Mouse (Mus musculus): ENCODE data around the gene Wipf2.
"Not testable (repeated sequence)": the region's sequence is repeated elsewhere in the genome, so short reads cannot be mapped to it uniquely, and the experiment has no call there.

The Wipf2 gene

DNA sequence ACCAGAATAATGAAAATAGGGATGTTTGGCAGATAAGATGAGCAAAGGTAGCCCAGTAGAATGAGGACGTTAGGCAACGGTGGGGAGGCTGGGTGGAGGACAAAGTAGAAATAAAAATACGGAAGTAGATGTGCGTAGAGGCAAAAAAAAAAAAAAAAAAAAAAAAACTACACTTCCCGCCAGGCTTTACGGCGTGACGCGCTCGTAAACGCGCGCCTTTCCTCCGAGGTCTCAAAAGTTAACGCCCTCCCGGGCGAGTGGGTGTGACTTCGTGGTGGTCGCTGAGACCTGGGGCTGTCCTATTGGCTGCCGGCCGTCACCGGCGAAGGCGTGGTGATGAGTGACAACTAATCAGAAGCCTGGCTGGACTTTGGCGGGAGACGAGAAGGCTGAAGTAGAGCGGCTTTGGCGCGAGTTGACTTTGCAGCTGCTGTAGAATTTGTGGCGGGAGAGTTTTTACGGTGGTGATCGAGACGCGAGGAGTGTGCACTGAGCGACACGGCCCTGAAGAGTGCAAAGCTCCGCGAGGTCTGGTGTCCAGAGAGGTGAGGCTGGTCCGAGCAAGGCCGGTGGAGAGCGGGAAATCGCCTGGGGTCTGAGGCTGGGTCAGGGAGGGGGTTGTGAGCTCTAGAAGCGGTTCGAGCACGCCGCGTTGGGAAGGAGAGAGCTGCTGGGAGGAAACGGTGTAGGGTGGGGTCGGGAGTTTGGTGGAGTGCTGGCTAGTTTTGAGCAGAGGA is 44.2 kb downstream of the Wipf2 start, which contains the start of gene Cdc6:
Gene Cdc6, plus strand, starts transcription at position 365 of the 737 bp plus-strand sequence.
- in situ Hi-C loops (cut with MboI, MseI), result no loop called here

GRCm38 (mm10) chr11:98909654-98910053 is 46.2 kb downstream of the Wipf2 start:
- in situ Hi-C loops (cut with MboI, MseI), result no loop called here

DNA sequence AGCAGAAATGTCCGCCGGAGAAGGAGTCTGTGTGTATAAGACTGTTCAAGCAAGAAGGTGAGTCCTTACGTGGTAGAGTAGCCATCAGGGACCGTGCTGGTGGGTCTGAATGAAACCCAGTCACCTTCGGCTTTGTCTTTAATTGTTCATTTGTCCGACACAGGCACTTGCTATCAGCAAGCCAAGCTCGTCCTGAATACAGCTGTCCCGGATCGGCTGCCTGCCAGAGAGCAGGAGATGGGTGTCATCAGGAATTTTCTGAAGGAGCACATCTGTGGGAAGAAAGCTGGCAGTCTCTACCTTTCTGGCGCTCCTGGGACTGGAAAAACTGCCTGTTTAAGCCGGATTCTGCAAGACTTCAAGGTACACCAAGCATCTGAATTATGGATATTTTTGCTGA is 47.0 kb downstream of the Wipf2 start:
- in situ Hi-C loops (cut with MboI, MseI), result no loop called here

DNA sequence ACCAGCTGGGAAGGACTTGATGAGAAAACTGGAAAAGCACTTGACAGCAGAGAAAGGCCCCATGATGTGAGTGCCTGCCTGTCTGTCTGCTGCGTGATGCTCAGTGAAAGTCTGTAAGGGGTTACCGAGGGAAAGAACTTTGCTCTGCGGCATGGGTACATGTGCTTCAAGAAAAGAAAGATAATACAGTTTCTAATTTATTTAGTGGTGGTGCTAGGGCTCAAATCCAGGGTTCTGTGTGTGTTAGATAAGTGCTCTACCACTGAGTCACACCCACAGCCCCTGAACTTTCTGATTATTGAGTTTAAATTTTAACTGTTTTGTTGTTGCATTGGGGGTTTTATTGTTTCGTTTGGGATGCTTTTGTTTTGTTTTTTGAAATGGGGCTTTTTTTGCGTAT is 48.1 kb downstream of the Wipf2 start:
- in situ Hi-C loops (cut with MboI, MseI), result no loop called here

DNA sequence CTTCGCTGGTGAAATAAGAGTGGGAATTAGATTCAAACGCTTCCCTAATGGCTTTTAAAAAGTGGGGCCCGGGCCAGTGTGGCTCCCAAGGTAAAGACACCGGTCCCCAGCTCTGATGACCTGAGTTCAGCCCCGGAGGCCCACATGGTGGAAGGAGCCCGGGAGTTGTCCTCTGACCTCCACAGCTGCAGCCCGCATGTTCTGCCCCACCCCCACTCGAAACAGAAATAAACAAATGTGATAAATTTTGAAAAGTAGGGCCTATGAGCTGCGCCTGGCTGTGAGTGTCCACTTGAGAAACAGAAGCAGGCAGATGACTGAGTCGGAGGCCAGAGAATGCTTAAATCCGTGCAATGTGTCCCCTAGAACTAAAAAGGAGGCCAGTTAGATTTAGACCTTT is 50.8 kb downstream of the Wipf2 start:
- in situ Hi-C loops (cut with MboI, MseI), result no loop called here

- in situ Hi-C loops (cut with MboI, MseI), result not testable (repeated sequence)
Observed at GRCm38 (mm10) chr11:98916376-98916775, 52.9 kb downstream of the Wipf2 start.

DNA sequence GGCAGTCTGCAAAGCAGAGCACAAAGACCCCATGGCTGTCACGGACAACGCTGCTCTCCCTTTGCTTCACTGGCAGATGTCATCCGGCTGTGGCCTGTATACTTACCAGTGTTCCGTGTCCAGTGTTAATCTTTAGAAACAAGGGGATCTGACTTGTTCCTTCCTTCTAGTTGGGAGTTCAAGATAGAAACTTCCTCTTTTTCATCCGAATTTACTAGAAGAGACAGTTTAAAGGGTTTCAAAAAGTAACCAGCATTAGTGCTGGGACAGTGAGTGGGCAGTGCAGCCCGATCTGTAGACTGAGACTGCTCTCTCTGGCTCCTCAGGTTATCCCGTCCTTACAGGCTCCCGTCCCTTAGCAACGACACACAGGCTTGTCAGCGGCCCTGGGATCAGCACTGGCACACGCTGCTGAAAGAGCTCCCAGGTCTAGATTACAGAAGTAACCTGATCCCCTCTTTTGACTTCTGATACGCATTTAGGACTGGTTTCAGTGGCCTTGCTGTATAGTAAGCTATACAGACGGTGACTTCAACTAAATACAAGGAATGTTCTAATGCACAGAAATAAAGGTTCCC is 54.1 kb downstream of the Wipf2 start:
- in situ Hi-C loops (cut with MboI, MseI), result no loop called here

DNA sequence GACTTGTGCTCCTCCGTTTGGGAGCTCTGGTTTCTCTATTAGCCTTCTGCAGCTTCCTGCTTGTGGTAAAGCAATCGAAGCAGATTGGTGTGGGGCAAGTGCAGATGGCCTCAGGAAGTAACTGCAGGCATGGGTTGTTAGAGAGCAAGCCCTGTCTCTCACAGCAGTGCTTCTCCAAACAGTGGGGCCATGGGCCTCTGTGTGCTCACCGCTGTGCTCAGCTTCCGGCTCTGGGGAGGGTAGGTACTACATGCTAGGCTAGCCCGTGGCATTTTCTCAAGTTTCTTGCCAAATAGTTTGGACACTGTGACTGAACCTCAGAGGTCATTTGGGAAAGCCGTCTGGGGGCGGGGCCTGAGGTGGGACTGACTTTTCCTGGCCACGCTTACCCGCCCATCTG is 54.8 kb downstream of the Wipf2 start:
- in situ Hi-C loops (cut with MboI, MseI), result no loop called here

- in situ Hi-C loops (cut with MboI, MseI), result no loop called here
Observed at GRCm38 (mm10) chr11:98919009-98919408, 55.6 kb downstream of the Wipf2 start.

GRCm38 (mm10) chr11:98921813-98922212 is 58.4 kb downstream of the Wipf2 start:
- in situ Hi-C loops (cut with MboI, MseI), result not testable (repeated sequence)

DNA sequence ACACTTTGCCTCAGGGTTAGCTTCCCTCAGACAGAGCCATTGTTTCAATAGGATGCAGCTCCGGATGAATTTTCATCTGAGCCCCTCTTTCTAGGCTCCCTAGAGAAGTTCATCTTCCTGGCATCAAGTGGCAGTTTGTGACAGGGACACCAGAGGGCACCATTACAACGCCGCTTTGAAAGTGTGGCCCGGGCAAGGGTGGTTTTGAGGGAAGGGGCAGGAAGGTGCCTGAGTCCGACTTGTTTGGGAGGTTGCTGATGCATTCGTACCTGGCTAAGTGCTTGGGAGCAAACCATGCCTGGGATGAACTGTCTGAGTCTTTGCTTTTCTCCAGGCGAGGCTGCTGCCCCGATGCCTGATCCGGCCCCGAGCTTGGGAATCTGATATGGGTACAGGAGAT is 58.9 kb downstream of the Wipf2 start:
- in situ Hi-C loops (cut with MboI, MseI), result not testable (repeated sequence)

DNA sequence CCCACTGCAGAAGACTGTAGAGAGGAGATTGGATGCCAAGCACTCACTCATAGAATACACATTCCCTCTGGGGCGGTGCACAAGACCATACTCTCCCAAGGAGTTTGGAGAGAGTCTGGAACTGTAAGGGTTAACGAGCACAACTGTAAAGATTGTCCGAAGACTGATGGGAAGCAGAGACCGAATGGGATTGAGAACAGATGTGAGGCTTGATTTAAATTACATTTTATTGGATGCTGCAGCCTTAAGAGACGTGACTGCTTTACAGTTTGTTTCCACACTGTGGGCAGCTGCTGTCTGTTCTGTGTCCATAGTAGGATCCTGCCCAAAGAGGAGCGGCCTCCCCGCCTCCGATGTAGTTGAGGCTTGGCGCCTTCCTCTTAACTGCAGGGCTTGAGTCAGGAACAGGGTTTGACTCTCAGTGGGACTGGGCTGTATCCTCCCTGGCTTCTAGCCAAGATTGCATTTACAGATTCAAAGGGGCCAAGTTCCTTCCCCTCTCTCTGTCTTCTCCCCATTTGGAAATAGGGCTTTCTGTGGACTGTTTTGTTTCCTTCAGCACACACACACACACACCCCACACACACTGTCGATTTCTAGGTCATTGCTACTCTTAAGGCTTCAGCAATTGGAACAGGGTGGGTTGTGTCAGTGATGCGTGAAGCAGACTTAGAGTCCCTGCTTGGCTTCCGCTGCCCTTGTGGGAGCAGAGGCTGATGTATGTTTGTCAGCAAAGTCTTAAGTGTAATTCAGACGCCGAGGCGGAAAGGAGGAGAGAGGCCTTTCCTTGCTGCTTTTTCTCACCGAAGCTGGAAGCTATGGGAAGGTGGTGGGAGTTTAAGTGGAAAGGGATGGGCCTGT is 59.6 kb downstream of the Wipf2 start:
- in situ Hi-C loops (cut with MboI, MseI), result not testable (repeated sequence)

DNA sequence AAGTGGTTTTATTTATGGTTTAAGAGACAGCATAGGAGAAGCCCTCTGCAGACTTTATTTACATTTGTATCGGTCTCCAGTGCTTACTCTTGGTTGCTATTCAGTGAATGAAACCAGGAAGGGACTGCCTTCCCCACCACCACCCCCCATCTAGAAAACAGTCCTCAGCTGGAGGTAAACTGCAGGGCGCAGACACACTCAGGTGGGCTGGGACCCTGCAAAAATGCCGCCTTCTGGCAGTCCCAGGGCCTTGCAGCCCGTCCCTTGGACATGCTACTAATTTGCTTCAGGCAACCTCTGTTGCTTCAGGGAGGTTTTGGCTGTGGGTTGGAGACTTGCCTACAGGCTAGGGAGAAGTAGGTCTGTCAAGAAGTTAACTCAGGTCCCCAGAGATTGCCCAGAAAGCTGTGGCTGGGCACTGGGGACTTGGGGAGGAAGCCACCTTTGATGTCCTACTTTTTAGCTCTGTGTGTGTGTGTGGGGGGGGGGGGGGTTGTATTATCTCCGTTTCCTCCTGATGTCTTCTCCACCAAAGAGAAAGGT is 61.3 kb downstream of the Wipf2 start:
- in situ Hi-C loops (cut with MboI, MseI), result loop anchor here in 1 of 2 experiments (5.0 kb wide), 1 partner anchor 48 kb away; no protein-coding TSS in a partner anchor

DNA sequence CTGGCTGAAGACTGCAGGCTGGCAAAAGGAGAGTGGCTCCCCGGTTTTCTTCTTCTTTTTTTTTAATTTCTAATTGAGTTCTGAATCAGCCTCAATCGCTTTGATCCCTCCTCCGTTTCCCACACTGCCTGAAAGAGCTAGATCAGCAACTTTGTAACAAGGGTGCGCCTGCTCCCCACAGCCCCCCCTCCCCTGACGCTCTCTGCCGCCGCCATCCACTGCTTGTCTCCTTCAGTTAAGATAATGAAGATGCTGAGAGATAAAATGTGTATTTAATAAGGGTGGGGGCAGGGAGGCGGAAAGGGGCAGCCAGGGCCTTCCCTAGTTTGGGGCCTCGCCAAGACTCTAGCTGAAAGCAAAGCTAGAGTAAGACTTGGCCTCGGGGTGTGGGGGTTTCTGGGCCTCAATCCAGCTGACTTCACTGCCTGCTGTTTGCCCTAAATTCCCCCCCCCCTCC is 61.9 kb downstream of the Wipf2 start:
- in situ Hi-C loops (cut with MboI, MseI), result loop anchor here in 1 of 2 experiments (5.0 kb wide), 1 partner anchor 47 kb away; no protein-coding TSS in a partner anchor

GRCm38 (mm10) chr11:98925868-98926311 is 62.5 kb downstream of the Wipf2 start:
- in situ Hi-C loops (cut with MboI, MseI), result loop anchor here in 1 of 2 experiments (5.0 kb wide), 1 partner anchor 46 kb away; no protein-coding TSS in a partner anchor

DNA sequence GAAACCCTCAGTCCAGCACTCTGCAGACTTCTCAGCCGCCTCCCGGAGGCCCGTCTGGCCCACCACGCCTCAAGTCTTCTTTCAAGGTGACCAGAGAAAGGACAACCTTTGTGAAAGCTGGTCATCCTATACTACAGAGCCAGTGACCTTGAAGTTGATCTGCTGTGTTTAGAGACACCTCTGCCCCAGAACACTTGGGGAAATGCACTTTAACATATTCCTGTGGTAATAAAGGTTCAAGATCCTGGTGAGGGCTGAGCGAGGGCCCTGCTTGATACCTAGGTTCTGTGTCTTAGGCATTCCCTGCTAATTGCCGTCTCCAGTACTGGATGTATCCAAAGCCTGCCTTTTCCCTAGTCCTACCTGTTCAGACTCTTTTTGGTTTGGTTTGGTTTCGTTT is 63.1 kb downstream of the Wipf2 start:
- in situ Hi-C loops (cut with MboI, MseI), result loop anchor here in 1 of 2 experiments (5.0 kb wide), 1 partner anchor 46 kb away; no protein-coding TSS in a partner anchor

DNA sequence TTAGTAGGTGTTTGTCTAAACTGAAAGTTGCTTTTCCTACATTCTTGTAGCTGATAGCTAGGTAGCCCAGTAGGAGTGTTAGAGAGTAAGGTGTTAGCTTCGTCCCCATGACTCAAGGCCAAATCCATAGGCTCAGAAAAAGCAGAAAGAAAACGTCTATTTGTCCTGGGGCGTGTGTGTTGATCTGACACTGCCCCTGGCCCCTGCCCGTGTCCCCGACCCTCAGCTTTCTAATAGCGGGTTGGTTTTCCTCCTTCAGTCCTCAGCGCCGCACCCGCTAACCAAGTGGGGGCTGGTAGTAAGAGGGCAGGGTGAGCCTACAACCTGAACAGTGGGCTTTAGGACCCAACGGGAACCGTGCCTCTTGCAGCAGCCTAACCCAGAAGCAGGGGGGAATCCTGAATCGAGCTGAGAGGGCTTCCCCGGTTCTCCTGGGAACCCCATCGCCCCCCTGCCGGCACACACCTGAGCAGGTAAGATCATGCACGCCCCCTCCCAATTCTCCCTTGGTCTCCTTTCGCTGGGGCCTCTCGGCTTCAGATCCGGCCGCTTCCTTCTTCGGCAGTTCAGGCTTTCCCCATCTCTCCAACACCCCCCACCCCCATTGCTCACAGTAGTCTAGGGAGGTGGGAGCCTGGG is 64.1 kb downstream of the Wipf2 start, which contains the start of gene Rara:
Gene Rara, plus strand, starts transcription at position 381 of the 639 bp plus-strand sequence.
- in situ Hi-C loops (cut with MboI, MseI), result loop anchor here in 1 of 2 experiments (5.0 kb wide), 1 partner anchor 45 kb away; no protein-coding TSS in a partner anchor

DNA sequence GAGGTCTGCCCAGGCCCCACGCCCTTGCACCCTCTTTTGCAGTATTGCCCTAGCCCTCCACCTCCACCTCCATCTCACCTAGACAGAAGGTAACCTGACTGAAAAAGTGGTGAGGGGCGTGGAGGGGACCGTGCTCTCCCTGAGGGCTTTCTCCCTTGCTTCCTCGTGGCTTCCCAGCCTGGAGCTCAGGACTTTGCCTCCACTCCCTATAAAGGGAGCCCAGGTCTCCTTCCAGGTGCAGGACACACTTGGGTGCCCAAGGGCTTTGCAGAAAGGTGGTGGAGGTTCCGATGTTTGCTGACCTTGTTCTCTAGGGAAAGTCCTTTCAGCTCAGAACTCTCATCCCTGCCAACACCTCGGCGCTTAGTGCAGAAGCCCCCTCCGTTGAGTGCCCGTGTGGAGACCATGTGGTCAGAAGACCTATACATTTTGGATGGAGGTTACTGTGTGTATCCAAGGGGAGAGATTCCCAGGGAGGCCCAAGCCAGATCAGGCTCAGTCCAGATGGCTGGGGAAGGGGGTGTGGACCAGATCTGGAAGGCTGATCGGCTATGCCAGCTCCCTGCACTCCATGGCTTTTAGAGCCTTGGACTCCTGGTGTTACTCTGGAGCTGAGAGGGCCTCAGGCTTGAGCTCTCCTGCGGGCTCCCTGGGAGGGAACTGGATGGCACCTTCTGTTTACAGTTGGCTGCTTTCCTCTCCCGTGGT is 64.9 kb downstream of the Wipf2 start:
- in situ Hi-C loops (cut with MboI, MseI), result loop anchor here in 1 of 2 experiments (5.0 kb wide), 1 partner anchor 44 kb away; no protein-coding TSS in a partner anchor

DNA sequence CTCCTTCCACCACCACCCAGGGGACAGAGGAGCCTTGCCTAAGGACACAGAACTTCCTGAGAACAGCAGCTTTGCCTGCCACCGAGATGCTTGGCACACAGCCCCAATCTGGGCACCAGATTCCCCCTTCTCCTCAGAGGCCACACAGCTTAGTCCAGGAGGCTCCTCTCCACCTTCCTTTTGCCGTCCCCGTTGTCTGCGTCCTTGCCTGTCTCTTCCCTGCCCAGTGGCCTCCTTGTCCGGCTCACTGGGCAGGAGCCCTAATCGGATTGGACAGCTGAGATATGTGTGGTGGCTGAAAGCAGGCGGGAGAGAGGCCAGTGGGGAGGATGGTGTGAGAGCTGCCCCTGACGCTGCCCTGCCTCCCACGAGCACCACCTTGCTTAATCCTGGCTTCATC is 66.1 kb downstream of the Wipf2 start:
- in situ Hi-C loops (cut with MboI, MseI), result loop anchor here in 1 of 2 experiments (5.0 kb wide), 1 partner anchor 43 kb away; no protein-coding TSS in a partner anchor

- in situ Hi-C loops (cut with MboI, MseI), result no loop called here
Observed at GRCm38 (mm10) chr11:98930127-98930601, 66.7 kb downstream of the Wipf2 start.

Measured in T-helper 17 cell (primary cell).